Mouse (Mus musculus) frontal cortex, adult (tissue): ENCODE measurements at regions not wholly inside any gene's neighbourhood (a gene's known extent, or its start where the extent isn't known, plus 50 kb on each side); places are given as distances from the start of the nearest gene placed in this dataset.

Experiments used
- ATAC-seq: cut with Nextera tagmentation; 2 replicates; pipeline ENCODE4 v1.9.2; 2017; ENCODE audit warnings: mild to moderate bottlenecking, moderate library complexity, mixed read lengths; ENCODE audit not compliant: low TSS enrichment

- ATAC-seq = peak; percentile 82
These were observed 607.0 kb upstream of the Steap1 start for GRCm38 (mm10) chr5:6356161-6356560.

- ATAC-seq = peak; percentile 60
These were observed 598.2 kb upstream of the Steap1 start for GRCm38 (mm10) chr5:6347279-6347678.

- ATAC-seq = peak; percentile 88
These were observed 595.6 kb upstream of the Steap1 start for GRCm38 (mm10) chr5:6344751-6345150.

- no peak for ATAC-seq
These were observed 580.5 kb upstream of the Steap1 start for GRCm38 (mm10) chr5:6329611-6330010.

GRCm38 (mm10) chr5:6328555-6328954 lies 579.4 kb upstream of the Steap1 start:
- no peak for ATAC-seq

- ATAC-seq = no peak
These were observed 549.4 kb upstream of the Steap1 start for GRCm38 (mm10) chr5:6298571-6298970.

- ATAC-seq = no peak
These were observed 545.2 kb upstream of the Steap1 start for GRCm38 (mm10) chr5:6294336-6294735.

- no peak for ATAC-seq
These were observed 502.1 kb upstream of the Steap1 start for GRCm38 (mm10) chr5:6251207-6251606.
